Mouse (Mus musculus) limb, embryonic 14.5 days (tissue): ENCODE results near the gene Scrg1. TPM values are rescaled to one million over a fixed set of nuclear protein-coding genes. Genes with fewer than 3 reads are reported as not detected.
"Not testable (repeated sequence)": the region's sequence is repeated elsewhere in the genome, so short reads cannot be mapped to it uniquely, and the experiment has no call there.

Experiments used
- ATAC-seq: fragments of 200-750 bp; cut with Nextera tagmentation; 2 replicates; pipeline ENCODE4 v1.8.0; 2017; ENCODE audit warnings: low read depth, moderate number of reproducible peaks, moderate TSS enrichment; ENCODE audit not compliant: low FRiP score
- DNase-seq: peaks from one replicate; pipeline ENCODE4 v3.0.0-alpha.2; 2015; ENCODE audit warnings: low spot score
- H3K27ac ChIP-seq: fragments of 300-500 bp; sonication (generic); replicated peaks from 2 replicates; pipeline ENCODE4 v1.5.1; 2014; ENCODE audit warnings: low read depth, mild to moderate bottlenecking, low read length, moderate library complexity, mixed read lengths
- H3K27me3 ChIP-seq: fragments of 300-500 bp; sonication (generic); 2 replicates; pipeline ENCODE4 v1.6.1; 2014; ENCODE audit warnings: low read length, mixed read lengths; ENCODE audit not compliant: control insufficient read depth, insufficient read depth
- H3K36me3 ChIP-seq: fragments of 300-500 bp; sonication (generic); 2 replicates; pipeline ENCODE4 v1.6.1; 2014; ENCODE audit warnings: mild to moderate bottlenecking, low read length, moderate library complexity, mixed read lengths; ENCODE audit not compliant: control insufficient read depth, insufficient read depth
- H3K4me1 ChIP-seq: fragments of 300-500 bp; sonication (generic); 2 replicates; pipeline ENCODE4 v1.6.1; 2014; ENCODE audit warnings: antibody characterized with exemption, low read length, mixed read lengths; ENCODE audit not compliant: control insufficient read depth, insufficient read depth
- H3K4me2 ChIP-seq: fragments of 300-500 bp; sonication (generic); replicated peaks from 2 replicates; pipeline ENCODE4 v1.6.1; 2014; ENCODE audit warnings: low read depth, mild to moderate bottlenecking, low read length, moderate library complexity; ENCODE audit not compliant: severe bottlenecking
- H3K4me3 ChIP-seq: fragments of 300-500 bp; sonication (generic); replicated peaks from 2 replicates; pipeline ENCODE4 v1.5.1; 2014; ENCODE audit warnings: low read length
- H3K9ac ChIP-seq: fragments of 300-500 bp; sonication (generic); 2 replicates; pipeline ENCODE4 v1.6.1; 2014; ENCODE audit warnings: mild to moderate bottlenecking, low read depth, low read length, moderate library complexity; ENCODE audit not compliant: severe bottlenecking
- H3K9me3 ChIP-seq: fragments of 300-500 bp; sonication (generic); 2 replicates; pipeline ENCODE4 v1.6.1; 2016; ENCODE audit warnings: low read length; ENCODE audit not compliant: control insufficient read depth
- POLR2A ChIP-seq: fragments of 200-500 bp; IDR thresholded peaks from 2 replicates; pipeline ENCODE4 v1.8.0; 2012; ENCODE audit warnings: inconsistent platforms, mild to moderate bottlenecking, moderate library complexity, borderline replicate concordance; ENCODE audit not compliant: insufficient read depth, insufficient read length; ENCODE audit errors: extremely low read depth
- WGBS: fragments of 180-500 bp; shearing (Covaris S2); extraction: QIAGEN DNeasy Blood & Tissue Kit; methylation state at CpG from one replicate; pipeline ENCODE4 v1.1.7; 2014; 5-methylcytosine and 5-hydroxymethylcytosine counted together
- polyA plus RNA-seq, 2 experiments: library from polyadenylated mRNA; depleted of rRNA in 1 of 2; stranded (reverse) in 1 of 2; unstranded in 1 of 2; fragments of >200 nt; fragmentation: Nextera tagmentation in 1 of 2; extraction: Ambion mirVana in 1 of 2; gene quantifications; 2 replicates each; pipeline versions ENCODE4 v1.2.1 to v1.2.3; 2012 to 2014

Scrg1 gene
- polyA plus RNA-seq, 2 experiments = 24.1 to 39.5 TPM

GRCm38 (mm10) chr8:57491873-57492272 lies 36.1 kb downstream of the Scrg1 start:
- Histone ChIP-seq H3K27me3 (no peaks in the 10 kb centered on the region), H3K9ac (no peak overlapping the region), H3K9me3 (no peaks in the 10 kb centered on the region), H3K27ac (no peak overlapping the region), H3K36me3 (0 out of 2 replicates have a peak, but pooled peaks cover 3% of the 10 kb centered on the region), H3K4me2 (no peak overlapping the region), H3K4me1 (no peaks in the 10 kb centered on the region), H3K4me3 (no peak overlapping the region)
- DNase-seq = no peak
- no peak for TF ChIP-seq POLR2A
- ATAC-seq = no peak
- 88% methylated on average over 4 of the region's 4 CpGs for WGBS

- no peak overlapping the region for H3K27ac ChIP-seq
- ATAC-seq (no peak), DNase-seq (no peak)
- no peak overlapping the region for H3K4me3 ChIP-seq
- peaks cover 6% of the 10 kb centered on the region; the same call in 1 of the 2 replicates for H3K4me1 ChIP-seq
- 0 out of 2 replicates have a peak, but pooled peaks cover 3% of the 10 kb centered on the region for H3K36me3 ChIP-seq
- 53% methylated on average over 8 of the region's 8 CpGs for WGBS
- H3K9me3 ChIP-seq = no peaks in the 10 kb centered on the region
- TF ChIP-seq POLR2A = no peak
- no peak overlapping the region for H3K9ac ChIP-seq
- peak overlapping the region; percentile 6; the same call in 1 of the 2 replicates for H3K4me2 ChIP-seq
- no peaks in the 10 kb centered on the region for H3K27me3 ChIP-seq
These were observed 42.7 kb downstream of the Scrg1 start for GRCm38 (mm10) chr8:57498494-57498846.

GRCm38 (mm10) chr8:57498847-57499511 lies 43.3 kb downstream of the Scrg1 start:
- peak overlapping the region; percentile 6; the same call in 1 of the 2 replicates for H3K4me2 ChIP-seq
- ATAC-seq (peak; percentile 23; the same call in 1 of the 2 replicates), DNase-seq (peak; percentile 36)
- H3K27me3 ChIP-seq = no peaks in the 10 kb centered on the region
- H3K36me3 ChIP-seq = 0 out of 2 replicates have a peak, but pooled peaks cover 3% of the 10 kb centered on the region
- no peak overlapping the region for H3K4me3 ChIP-seq
- no peak overlapping the region for H3K9ac ChIP-seq
- H3K27ac ChIP-seq = no peak overlapping the region
- peaks cover 6% of the 10 kb centered on the region; the same call in 1 of the 2 replicates for H3K4me1 ChIP-seq
- H3K9me3 ChIP-seq = no peaks in the 10 kb centered on the region
- WGBS = 46% methylated on average over 17 of the region's 17 CpGs
- no peak for TF ChIP-seq POLR2A

- DNase-seq = peak; percentile 42
- Histone ChIP-seq H3K9ac (no peak overlapping the region), H3K4me3 (no peak overlapping the region), H3K4me2 (no peak overlapping the region), H3K4me1 (peaks cover 2% of the 10 kb centered on the region; the same call in 1 of the 2 replicates), H3K36me3 (no peaks in the 10 kb centered on the region), H3K27ac (no peak overlapping the region), H3K9me3 (no peaks in the 10 kb centered on the region), H3K27me3 (no peaks in the 10 kb centered on the region)
- WGBS = 50% methylated on average over 5 of the region's 5 CpGs
- ATAC-seq = peak; percentile 50; the same call in 1 of the 2 replicates
- no peak for TF ChIP-seq POLR2A
These were observed 47.9 kb downstream of the Scrg1 start for GRCm38 (mm10) chr8:57503641-57504040.

- not testable (repeated sequence) for H3K36me3 ChIP-seq, H3K4me3 ChIP-seq, H3K4me2 ChIP-seq, H3K9ac ChIP-seq, ATAC-seq, H3K4me1 ChIP-seq, H3K27ac ChIP-seq, DNase-seq, H3K27me3 ChIP-seq, H3K9me3 ChIP-seq
- 71% methylated on average over 1 of the region's 1 CpGs for WGBS
These were observed 49.8 kb downstream of the Scrg1 start for GRCm38 (mm10) chr8:57505500-57505899.
